Mouse (Mus musculus): ENCODE data around the gene Fbxo11.
"Not testable (repeated sequence)": the region's sequence is repeated elsewhere in the genome, so short reads cannot be mapped to it uniquely, and the experiment has no call there.

The Fbxo11 gene

GRCm38 (mm10) chr17:88014456-88014855 lies 50.6 kb downstream of the Fbxo11 start:
- no peak for DNase-seq (ENCODE audit: low spot score)

- no peak for DNase-seq (ENCODE audit: low spot score)
Measured at GRCm38 (mm10) chr17:88006956-88007355, 58.1 kb downstream of the Fbxo11 start.

- no peak for DNase-seq (ENCODE audit: low spot score)
Measured at GRCm38 (mm10) chr17:88004892-88005291, 60.2 kb downstream of the Fbxo11 start.

DNA sequence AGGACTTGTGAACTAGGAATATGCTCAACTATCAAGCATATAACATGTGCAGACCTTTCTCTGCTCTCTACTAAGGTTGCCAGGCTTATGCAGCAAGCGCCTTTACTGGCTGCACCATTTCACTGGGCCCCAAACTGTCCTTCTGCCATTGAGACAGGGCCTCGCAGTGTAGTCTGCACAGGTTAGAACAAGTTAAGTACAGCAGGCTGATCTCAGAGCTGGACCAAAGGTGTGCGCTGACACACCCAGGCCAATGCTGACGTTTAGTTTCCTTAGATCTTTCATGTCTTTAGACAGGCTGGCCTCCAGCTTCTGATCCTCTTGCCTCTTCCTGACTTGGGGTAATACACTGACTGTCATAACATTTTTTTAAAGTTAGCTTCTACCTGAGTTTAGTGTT lies 67.3 kb downstream of the Fbxo11 start:
- peak; percentile 18 for DNase-seq (ENCODE audit: low spot score)

- no peak for DNase-seq (ENCODE audit: low spot score)
Measured at GRCm38 (mm10) chr17:87993338-87993737, 71.8 kb downstream of the Fbxo11 start.

DNA sequence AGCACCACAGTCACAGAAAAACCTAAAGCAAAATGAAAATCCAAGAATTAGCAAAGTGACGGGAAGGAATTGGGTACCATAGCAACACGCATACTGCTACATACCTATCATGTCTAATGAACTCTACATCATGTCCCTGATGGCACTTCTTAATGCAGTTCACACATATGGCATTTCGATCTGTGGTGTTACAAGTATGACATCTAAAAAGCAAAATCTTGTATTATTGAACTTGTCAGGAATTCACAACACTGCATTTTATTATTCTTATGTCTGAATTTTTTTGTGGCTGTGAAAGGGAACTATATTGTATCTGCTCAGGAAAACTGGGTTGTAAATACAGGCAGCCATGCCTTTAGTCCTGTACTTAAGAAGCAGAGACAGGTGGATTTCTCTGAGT lies 72.9 kb downstream of the Fbxo11 start:
- DNase-seq (ENCODE audit: low spot score) = no peak

GRCm38 (mm10) chr17:87987507-87987906 lies 77.6 kb downstream of the Fbxo11 start:
- no peak for DNase-seq (ENCODE audit: low spot score)

DNA sequence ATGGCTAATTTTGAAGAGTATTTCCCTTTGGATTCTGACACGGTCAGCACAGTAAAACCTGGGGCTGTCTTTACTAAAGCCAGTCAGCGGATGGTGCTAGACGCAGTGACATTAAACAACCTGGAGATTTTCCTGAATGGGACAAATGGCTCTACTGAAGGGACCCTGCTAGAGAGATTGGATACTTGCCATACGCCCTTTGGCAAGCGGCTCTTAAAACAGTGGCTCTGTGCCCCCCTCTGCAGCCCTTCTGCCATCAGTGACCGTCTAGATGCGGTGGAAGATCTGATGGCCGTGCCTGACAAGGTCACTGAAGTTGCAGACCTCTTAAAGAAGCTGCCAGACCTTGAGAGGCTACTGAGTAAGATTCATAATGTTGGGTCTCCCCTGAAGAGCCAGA lies 79.2 kb downstream of the Fbxo11 start:
- no peak for DNase-seq (ENCODE audit: low spot score)

- DNase-seq (ENCODE audit: low spot score) = no peak
Measured at GRCm38 (mm10) chr17:87984440-87985214, 80.5 kb downstream of the Fbxo11 start.

DNA sequence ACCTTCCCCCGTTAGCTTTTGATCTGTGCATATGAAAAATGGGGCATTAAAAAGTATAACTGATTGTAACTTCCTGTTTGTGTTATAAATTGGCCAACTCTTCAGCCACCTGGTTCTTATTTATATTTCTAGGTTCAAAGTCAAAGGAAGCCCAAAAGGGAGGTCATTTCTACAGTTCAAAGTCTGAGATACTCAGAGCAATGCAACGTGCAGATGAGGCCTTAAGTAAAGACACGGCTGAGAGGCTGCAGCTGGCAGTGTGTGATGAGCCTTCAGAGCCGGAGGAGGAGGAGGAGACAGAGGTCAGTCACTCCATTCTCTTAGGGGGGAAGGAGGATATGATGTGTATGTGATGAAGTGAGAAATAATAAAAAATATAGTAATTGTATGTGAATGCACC lies 81.8 kb downstream of the Fbxo11 start:
- no peak for DNase-seq (ENCODE audit: low spot score)

GRCm38 (mm10) chr17:87982112-87982511 lies 83.0 kb downstream of the Fbxo11 start:
- no peak for DNase-seq (ENCODE audit: low spot score)

- not testable (repeated sequence) for DNase-seq (ENCODE audit: low spot score)
Measured at GRCm38 (mm10) chr17:87979696-87980095, 85.4 kb downstream of the Fbxo11 start.

DNA sequence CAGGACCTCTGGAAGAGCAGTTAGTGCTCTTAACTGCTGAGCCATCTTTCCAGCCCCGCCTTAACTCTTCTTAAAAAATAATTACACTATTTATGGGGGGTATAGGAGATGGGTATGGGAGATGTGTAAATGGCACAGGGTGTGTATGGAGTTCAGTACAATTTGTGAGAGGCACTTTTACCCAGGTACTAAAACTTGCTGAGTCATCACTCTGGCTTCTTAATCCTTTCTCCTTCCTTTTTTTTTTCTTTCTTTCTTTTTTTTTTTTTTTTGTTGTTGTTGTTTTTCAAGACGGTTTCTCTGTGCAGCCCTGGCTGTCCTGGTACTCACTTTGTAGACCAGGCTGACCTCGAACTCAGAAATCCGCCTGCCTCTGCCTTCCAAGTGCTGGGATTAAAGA lies 88.2 kb downstream of the Fbxo11 start:
- not testable (repeated sequence) for DNase-seq (ENCODE audit: low spot score)

- no peak for DNase-seq (ENCODE audit: low spot score)
Measured at GRCm38 (mm10) chr17:87976154-87976806, 88.8 kb downstream of the Fbxo11 start.

GRCm38 (mm10) chr17:87975229-87975853 lies 89.8 kb downstream of the Fbxo11 start:
- peak; percentile 71 for DNase-seq (ENCODE audit: low spot score)

- DNase-seq (ENCODE audit: low spot score) = peak; percentile 86
Measured at GRCm38 (mm10) chr17:87974629-87975228, 90.4 kb downstream of the Fbxo11 start, which contains the start of gene Msh6. Gene Msh6, plus strand, starts transcription at chr17:87975062.

- DNase-seq (ENCODE audit: low spot score) = no peak
Measured at GRCm38 (mm10) chr17:87973261-87974167, 91.6 kb downstream of the Fbxo11 start.

DNA sequence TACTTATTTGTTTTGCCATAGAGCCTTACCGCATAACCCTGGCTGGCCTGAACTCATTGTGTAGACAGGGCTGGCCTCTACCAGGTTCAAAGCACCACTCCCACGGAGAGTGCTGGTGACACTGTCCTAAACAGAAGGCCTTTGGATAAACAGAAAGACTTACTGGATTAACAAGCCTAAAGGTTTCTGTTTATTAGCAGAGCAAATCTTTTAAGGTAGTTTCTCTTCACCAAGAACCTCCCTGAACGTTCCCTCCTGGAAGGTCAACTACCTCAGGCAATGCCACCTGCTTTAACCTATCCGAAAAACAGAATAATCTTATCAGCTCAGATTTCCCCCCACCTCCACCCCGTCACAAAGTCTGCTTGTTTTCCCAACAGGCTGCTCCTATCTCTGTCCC lies 92.2 kb downstream of the Fbxo11 start:
- DNase-seq (ENCODE audit: low spot score) = no peak

DNA sequence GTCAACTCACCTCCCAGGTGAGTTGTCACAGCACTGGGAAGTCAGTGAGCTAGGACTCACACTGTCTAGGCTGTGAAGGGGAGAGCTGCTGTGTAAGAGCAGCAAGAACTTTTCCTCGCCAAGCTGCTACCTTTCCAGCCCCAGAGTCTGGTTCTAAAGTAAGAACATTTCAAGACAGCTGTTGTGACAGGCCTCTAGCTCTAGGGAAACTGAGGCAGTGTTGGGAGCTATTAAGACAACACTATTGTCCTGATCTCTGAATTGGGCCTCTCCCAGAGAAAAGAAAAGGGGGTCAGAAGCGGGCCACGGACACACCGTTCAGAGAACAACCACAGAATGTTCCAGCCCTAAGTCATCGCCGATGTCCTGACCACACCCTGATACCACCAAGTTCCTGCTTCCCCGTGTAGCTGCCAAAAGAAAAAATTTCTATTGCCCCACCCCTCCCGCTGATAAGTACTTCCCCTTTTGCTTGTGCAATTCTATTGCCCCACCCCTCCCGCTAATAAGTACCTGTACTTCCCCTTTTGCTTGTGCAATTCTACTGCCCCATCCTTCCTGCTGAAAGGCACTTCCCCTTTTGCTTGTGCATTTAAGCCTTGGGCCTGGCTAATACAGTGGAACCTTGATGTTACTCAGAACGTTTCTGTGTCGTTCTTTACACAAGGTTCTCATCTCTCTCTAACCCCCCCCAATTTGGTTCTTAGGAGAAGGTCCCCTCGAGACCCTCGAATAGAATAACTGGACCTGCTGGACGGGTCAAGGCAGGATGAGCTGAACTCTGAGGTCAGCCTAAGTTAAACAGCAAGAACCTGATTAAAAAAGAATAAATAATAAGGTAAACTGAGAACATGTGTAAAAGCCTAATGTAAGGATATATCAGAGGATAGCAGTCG lies 93.1 kb downstream of the Fbxo11 start:
- not testable (repeated sequence) for DNase-seq (ENCODE audit: low spot score)

DNA sequence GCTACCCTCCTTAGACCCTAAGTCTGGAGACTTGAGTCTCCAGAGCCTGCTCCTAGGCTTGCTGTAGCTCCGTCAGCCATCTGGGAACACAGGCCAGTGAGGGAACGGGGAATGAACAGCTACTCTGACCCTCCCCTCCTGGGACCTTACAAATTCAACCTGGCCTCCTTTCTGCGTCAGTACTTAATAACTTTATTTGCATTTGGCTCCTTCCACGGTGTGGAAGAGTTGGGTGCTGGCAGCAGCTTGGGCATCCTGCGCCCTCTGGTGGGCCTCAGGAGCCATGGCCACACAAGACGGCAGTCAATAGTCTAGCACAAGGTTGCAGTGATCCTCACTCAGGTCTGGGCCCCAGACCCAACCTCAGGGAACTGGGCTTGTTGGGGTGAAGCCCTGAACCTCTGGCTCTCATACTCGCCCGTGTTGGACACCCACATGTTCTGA lies 96.6 kb downstream of the Fbxo11 start:
- not testable (repeated sequence) for DNase-seq (ENCODE audit: low spot score)
